Mouse (Mus musculus) erythroblast, embryonic 14.5 days (primary cell): Measurements from ENCODE around the gene Gm45716.

Experiments used
- GATA1 ChIP-seq: IDR thresholded peaks from 2 replicates; pipeline ENCODE4 v1.6.1; 2012; ENCODE audit warnings: low read length, inconsistent platforms, mixed read lengths
- TAL1 ChIP-seq: IDR thresholded peaks from 3 replicates; pipeline ENCODE4 v1.6.1; 2012; ENCODE audit warnings: low read length, inconsistent platforms, mixed read lengths

DNA sequence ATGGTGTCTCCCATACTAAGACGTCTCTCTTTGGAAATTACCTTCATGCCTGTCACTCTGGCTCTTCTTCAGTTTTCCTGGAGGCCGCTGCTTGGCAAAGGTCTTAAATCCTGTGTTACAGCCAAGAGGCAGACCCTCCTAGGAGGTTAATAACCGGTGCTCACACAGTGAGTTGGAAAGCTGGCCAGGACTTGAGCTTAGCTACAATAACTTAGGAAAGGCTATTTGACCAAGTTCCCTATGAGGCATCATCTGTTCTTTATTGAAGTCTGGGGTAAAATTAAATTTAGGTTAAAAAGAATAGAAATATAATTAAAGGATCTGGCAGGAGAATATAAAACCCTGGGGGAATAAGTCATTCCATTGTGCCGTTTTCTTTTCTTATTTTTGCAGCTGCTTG lies 103.7 kb downstream of the Gm45716 start:
- TF ChIP-seq GATA1 (no peak), TAL1 (no peak)
